Comparison of ENCODE assay signal across 8 mouse cellular contexts in the genomic region with DNA sequence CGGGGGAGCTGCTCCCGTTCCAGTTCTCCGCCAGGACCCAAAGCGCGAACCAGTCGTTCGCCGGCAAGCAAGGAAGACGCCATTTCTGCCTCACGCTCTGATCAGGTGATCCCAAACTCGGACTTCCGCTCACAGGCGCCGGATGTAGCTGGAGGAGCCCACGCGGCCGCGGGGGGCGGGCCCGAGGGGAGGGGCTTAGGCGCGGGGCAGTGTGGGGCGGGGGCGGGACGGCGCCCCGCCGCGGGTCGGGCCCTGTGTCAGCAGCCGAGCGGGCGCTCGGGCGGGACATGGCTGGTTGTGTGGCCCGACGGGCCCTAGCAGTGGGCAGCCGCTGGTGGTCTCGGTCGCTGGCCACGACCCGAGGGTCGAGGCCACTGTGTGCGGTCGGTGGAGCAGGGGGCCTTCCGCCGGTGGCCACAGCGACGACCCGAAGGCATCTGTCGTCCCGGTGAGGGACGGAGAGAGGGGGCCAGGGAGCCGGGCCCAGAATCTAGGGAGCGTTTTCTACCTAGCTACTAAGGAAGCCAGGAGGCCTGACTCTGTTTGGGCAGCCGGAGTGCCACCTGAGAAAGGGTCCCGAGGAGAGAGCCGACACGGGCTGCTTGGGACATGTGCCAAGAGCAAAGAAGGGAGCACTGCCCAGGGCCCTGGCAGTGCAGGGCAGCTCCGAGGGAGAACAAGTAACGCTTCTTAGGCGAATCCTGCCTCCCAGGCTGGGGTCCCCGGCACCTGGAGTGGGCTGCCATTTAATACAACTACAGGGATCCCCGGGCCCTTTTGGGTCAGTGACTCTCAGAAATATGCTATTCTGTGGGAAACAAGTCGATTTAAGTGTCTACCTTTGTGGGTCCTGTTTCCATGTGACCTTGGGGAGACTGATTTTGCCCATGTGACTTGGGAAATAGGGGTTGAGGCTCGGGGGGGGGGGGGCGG. TPM values are rescaled to one million over a fixed set of nuclear protein-coding genes. Genes with fewer than 3 reads are reported as not detected.
A peak's percentile ranks its signal among the peaks of the same experiment; 100 is the strongest.
DNase-seq lines count a peak whose midpoint lies in the region; ATAC-seq and TF ChIP-seq lines count a peak whose summit lies in the region.

A gene (minus strand): TSS at position 148 of the 933 bp plus-strand sequence.
A gene (plus strand): TSS at position 169 of the 933 bp plus-strand sequence.

- H3K9ac ChIP-seq in embryonic facial prominence, embryonic 14.5 days (ENCODE audit: low read depth, low read length): peak within 1 kb of the TSS; percentile 94
- peak within 1 kb of the TSS; percentile 89 for H3K9ac ChIP-seq in limb, embryonic 14.5 days (ENCODE audit: low read depth, low read length, severe bottlenecking)
- peak within 1 kb of the TSS; percentile 89 for H3K9ac ChIP-seq in midbrain, postnatal 0 days (replicated peaks; ENCODE audit: low read length, poor library complexity, severe bottlenecking)

- DNase-seq in 3T3-L1 (ENCODE audit: low read depth, low spot score): peak; percentile 91
- DNase-seq in adrenal gland, postnatal 4 days (ENCODE audit: low spot score in 2 of 2): peak; percentile 77 to 79
- DNase-seq in embryonic facial prominence, embryonic 14.5 days (ENCODE audit: low spot score): peak; percentile 98
- peak; percentile 88 for DNase-seq in heart, adult 8-10 months (ENCODE audit: low spot score)
- peak; percentile 88 for DNase-seq in kidney, adult 9 months
- peak; percentile 88 for DNase-seq in limb, embryonic 14.5 days (ENCODE audit: low spot score)
- peak; percentile 96 for DNase-seq in midbrain, postnatal 0 days (ENCODE audit: low spot score)
- DNase-seq in spleen, postnatal 14 days (ENCODE audit: low spot score in 2 of 2): peak; percentile 71 to 82

- no peaks in the 10 kb centered on the region for H3K9me3 ChIP-seq in embryonic facial prominence, embryonic 14.5 days (ENCODE audit: control insufficient read depth, low read length)
- no peaks in the 10 kb centered on the region for H3K9me3 ChIP-seq in limb, embryonic 14.5 days (ENCODE audit: control insufficient read depth, low read length)
- no peaks in the 10 kb centered on the region for H3K9me3 ChIP-seq in midbrain, postnatal 0 days (ENCODE audit: low read length)

- peak within 1 kb of the TSS; percentile 99 for H3K4me3 ChIP-seq in embryonic facial prominence, embryonic 14.5 days (ENCODE audit: low read depth, low read length)
- peak within 1 kb of the TSS; percentile 78 for H3K4me3 ChIP-seq in limb, embryonic 14.5 days (replicated peaks; ENCODE audit: low read length)
- peak within 1 kb of the TSS; percentile 83 for H3K4me3 ChIP-seq in midbrain, postnatal 0 days (ENCODE audit: low read depth, low read length)

- 0 out of 2 replicates have a peak, but pooled peaks have one; percentile 1 for TF ChIP-seq CTCF in midbrain, postnatal 0 days (IDR thresholded peaks at IDR 0.05)

- TF ChIP-seq POLR2A in limb, embryonic 14.5 days (IDR thresholded peaks at IDR 0.05; ENCODE audit: borderline replicate concordance, extremely low read depth, insufficient read depth, insufficient read length): peak; percentile 94

- peak within 1 kb of the TSS; percentile 82 for H3K27ac ChIP-seq in embryonic facial prominence, embryonic 14.5 days (replicated peaks; ENCODE audit: low read depth, low read length)
- peak within 1 kb of the TSS; percentile 84 for H3K27ac ChIP-seq in limb, embryonic 14.5 days (replicated peaks; ENCODE audit: low read depth, low read length)
- H3K27ac ChIP-seq in midbrain, postnatal 0 days (ENCODE audit: low read depth, low read length): peak within 1 kb of the TSS; percentile 88

- H3K4me1 ChIP-seq in embryonic facial prominence, embryonic 14.5 days (ENCODE audit: control insufficient read depth, insufficient read depth, low read length): peaks cover 11% of the 10 kb centered on the region
- peaks cover 5% of the 10 kb centered on the region for H3K4me1 ChIP-seq in limb, embryonic 14.5 days (ENCODE audit: control insufficient read depth, insufficient read depth, low read length)
- peaks cover 6% of the 10 kb centered on the region; the same call in 1 of the 2 replicates for H3K4me1 ChIP-seq in midbrain, postnatal 0 days (ENCODE audit: insufficient read depth, low read length)

- H3K36me3 ChIP-seq in embryonic facial prominence, embryonic 14.5 days (ENCODE audit: control insufficient read depth, insufficient read depth, low read length): peaks cover 51% of the 10 kb centered on the region
- peaks cover 50% of the 10 kb centered on the region for H3K36me3 ChIP-seq in limb, embryonic 14.5 days (ENCODE audit: control insufficient read depth, insufficient read depth, low read length)
- H3K36me3 ChIP-seq in midbrain, postnatal 0 days (ENCODE audit: insufficient read depth, low read length): peaks cover 22% of the 10 kb centered on the region

- peak within 1 kb of the TSS; percentile 88 for H3K4me2 ChIP-seq in embryonic facial prominence, embryonic 14.5 days (ENCODE audit: low read depth, low read length)
- peak within 1 kb of the TSS; percentile 76 for H3K4me2 ChIP-seq in limb, embryonic 14.5 days (replicated peaks; ENCODE audit: low read depth, low read length, severe bottlenecking)
- H3K4me2 ChIP-seq in midbrain, postnatal 0 days (ENCODE audit: low read depth, low read length, poor library complexity, severe bottlenecking): peak within 1 kb of the TSS; percentile 92

- 1% methylated on average over 25 of the region's 67 CpGs for WGBS in embryonic facial prominence, embryonic 14.5 days
- 1% methylated on average over 40 of the region's 67 CpGs for WGBS in limb, embryonic 14.5 days
- under 1% methylated on average over 59 of the region's 67 CpGs for WGBS in midbrain, postnatal 0 days

- ATAC-seq in embryonic facial prominence, embryonic 14.5 days (ENCODE audit: low read depth): peak; percentile 97
- ATAC-seq in limb, embryonic 14.5 days (ENCODE audit: low FRiP score, low read depth): peak; percentile 96
- ATAC-seq in midbrain, postnatal 0 days (ENCODE audit: low FRiP score): peak; percentile 96

- no peaks in the 10 kb centered on the region for H3K27me3 ChIP-seq in embryonic facial prominence, embryonic 14.5 days (replicated peaks; ENCODE audit: control insufficient read depth, insufficient read depth, low read length)
- no peaks in the 10 kb centered on the region for H3K27me3 ChIP-seq in limb, embryonic 14.5 days (ENCODE audit: control insufficient read depth, insufficient read depth, low read length)
- no peaks in the 10 kb centered on the region for H3K27me3 ChIP-seq in midbrain, postnatal 0 days (ENCODE audit: insufficient read depth, low read length)

RNA-seq across cellular contexts. Expression of the first gene that starts in this region (rescaled TPM):
- 10 to 100 TPM; 30.1 to 31.1 TPM for total RNA-seq in adrenal gland, postnatal 4 days (2021)
- polyA plus RNA-seq in embryonic facial prominence, embryonic 14.5 days (2014; fragmentation: Nextera tagmentation; extraction: Ambion mirVana): 39.0 and 39.8 TPM in 2 replicates
- 10 to 100 TPM; 11.2 to 12.9 (median 12.5) TPM for total RNA-seq in heart, adult 8-10 months (2022)
- 30.2 and 39.8 TPM in 2 replicates for polyA plus RNA-seq in limb, embryonic 14.5 days (2012; rRNA removed)
- polyA plus RNA-seq in limb, embryonic 14.5 days (2014; fragmentation: Nextera tagmentation; extraction: Ambion mirVana): 39.7 and 40.1 TPM in 2 replicates
- 46.2 and 48.2 TPM in 2 replicates for total RNA-seq in midbrain, postnatal 0 days (2014; rRNA removed)
- 92.4 and 96.0 TPM in 2 replicates for polyA plus RNA-seq in midbrain, postnatal 0 days (2015; fragmentation: Nextera tagmentation; extraction: Ambion mirVana)

RNA-seq across cellular contexts. Expression of the second gene that starts in this region (rescaled TPM):
- 100 to 1,000 TPM; 153 to 166 TPM for total RNA-seq in adrenal gland, postnatal 4 days (2021)
- polyA plus RNA-seq in embryonic facial prominence, embryonic 14.5 days (2014; fragmentation: Nextera tagmentation; extraction: Ambion mirVana): 152 and 156 TPM in 2 replicates
- total RNA-seq in heart, adult 8-10 months (2022): 100 to 1,000 TPM; 141 to 157 (median 151) TPM
- polyA plus RNA-seq in limb, embryonic 14.5 days (2012; rRNA removed): 110 and 111 TPM in 2 replicates
- 164 and 166 TPM in 2 replicates for polyA plus RNA-seq in limb, embryonic 14.5 days (2014; fragmentation: Nextera tagmentation; extraction: Ambion mirVana)
- 145 and 149 TPM in 2 replicates for total RNA-seq in midbrain, postnatal 0 days (2014; rRNA removed)
- polyA plus RNA-seq in midbrain, postnatal 0 days (2015; fragmentation: Nextera tagmentation; extraction: Ambion mirVana): 159 and 176 TPM in 2 replicates

Comparison
In these comparisons a context has a peak if more than half of its experiments do, and no peak if none do; other contexts are left out.
1. Peak in every context shown above with its lines: DNase-seq, ATAC-seq, H3K4me3 ChIP-seq and H3K27ac ChIP-seq.